Comparison of ENCODE assay signal across 9 mouse cellular contexts in genomic region chr14:17402751-17403479, GRCm38 (mm10).
DNase-seq lines count a peak whose midpoint lies in the region; ATAC-seq lines count a peak whose summit lies in the region.
"Had no signal": no experiment of that assay in that cellular context is flagged by ENCODE, and none has a peak within 500 bp of the region (broad histone marks: within the 10 kb centered on the region; RNA-seq: fewer than 3 reads in every experiment).

No protein-coding gene starts in this region.

- H3K9me3 ChIP-seq in embryonic facial prominence, embryonic 12.5 days: no peaks in the 10 kb centered on the region
- H3K9me3 ChIP-seq in hindbrain, embryonic 13.5 days: no peaks in the 10 kb centered on the region
- H3K9me3 ChIP-seq in midbrain, embryonic 11.5 days (ENCODE audit: control insufficient read depth, low read length): no peaks in the 10 kb centered on the region
- H3K9me3 ChIP-seq in stomach, embryonic 15.5 days: no peaks in the 10 kb centered on the region
- H3K9me3 ChIP-seq: megakaryocyte, embryonic 14.5 days had no signal

- H3K27ac ChIP-seq in embryonic facial prominence, embryonic 12.5 days: no peak overlapping the region
- no peak overlapping the region for H3K27ac ChIP-seq in hindbrain, embryonic 13.5 days
- no peak overlapping the region for H3K27ac ChIP-seq in midbrain, embryonic 11.5 days (ENCODE audit: low read depth, low read length)
- H3K27ac ChIP-seq in stomach, embryonic 15.5 days: no peak overlapping the region

- DNase-seq in layer of hippocampus, adult 11-12 months (ENCODE audit: low spot score): peak; percentile 47
- DNase-seq in layer of hippocampus, adult 9-11 months: no peak
- peak; percentile 56 for DNase-seq in adrenal gland, postnatal 10 days
- peak; percentile 45 to 51 for DNase-seq in left cerebral cortex, postnatal 10 days (ENCODE audit: extremely low spot score in 1 of 2, low spot score in 2 of 2)
- DNase-seq in midbrain, embryonic 11.5 days (ENCODE audit: low spot score, missing footprints): peak; percentile 90

- no peaks in the 10 kb centered on the region for H3K4me1 ChIP-seq in embryonic facial prominence, embryonic 12.5 days
- no peaks in the 10 kb centered on the region for H3K4me1 ChIP-seq in hindbrain, embryonic 13.5 days (replicated peaks)
- no peaks in the 10 kb centered on the region for H3K4me1 ChIP-seq in midbrain, embryonic 11.5 days (ENCODE audit: control insufficient read depth, insufficient read depth, low read length)
- no peaks in the 10 kb centered on the region for H3K4me1 ChIP-seq in stomach, embryonic 15.5 days

- H3K27me3 ChIP-seq in embryonic facial prominence, embryonic 12.5 days: no peaks in the 10 kb centered on the region
- H3K27me3 ChIP-seq in hindbrain, embryonic 13.5 days: no peaks in the 10 kb centered on the region
- no peaks in the 10 kb centered on the region for H3K27me3 ChIP-seq in midbrain, embryonic 11.5 days (ENCODE audit: control insufficient read depth, insufficient read depth, low read length)
- H3K27me3 ChIP-seq in stomach, embryonic 15.5 days (replicated peaks): no peaks in the 10 kb centered on the region
- H3K27me3 ChIP-seq: megakaryocyte, embryonic 14.5 days had no signal

- no peak overlapping the region for H3K4me2 ChIP-seq in embryonic facial prominence, embryonic 12.5 days (replicated peaks)
- H3K4me2 ChIP-seq in hindbrain, embryonic 13.5 days: no peak overlapping the region
- no peak overlapping the region for H3K4me2 ChIP-seq in midbrain, embryonic 11.5 days
- no peak overlapping the region for H3K4me2 ChIP-seq in stomach, embryonic 15.5 days

- no peak overlapping the region for H3K9ac ChIP-seq in embryonic facial prominence, embryonic 12.5 days
- no peak overlapping the region for H3K9ac ChIP-seq in hindbrain, embryonic 13.5 days
- H3K9ac ChIP-seq in midbrain, embryonic 11.5 days (ENCODE audit: low read length): no peak overlapping the region
- H3K9ac ChIP-seq in stomach, embryonic 15.5 days: no peak overlapping the region

- no peak overlapping the region for H3K4me3 ChIP-seq in embryonic facial prominence, embryonic 12.5 days
- H3K4me3 ChIP-seq in hindbrain, embryonic 13.5 days: no peak overlapping the region
- H3K4me3 ChIP-seq in midbrain, embryonic 11.5 days (ENCODE audit: low read depth, low read length): no peak overlapping the region
- H3K4me3 ChIP-seq in stomach, embryonic 15.5 days (replicated peaks): no peak overlapping the region
- H3K4me3 ChIP-seq: megakaryocyte, embryonic 14.5 days had no signal

- peak; percentile 64; the same call in 1 of the 2 replicates for ATAC-seq in embryonic facial prominence, embryonic 12.5 days (ENCODE audit: insufficient number of reproducible peaks, insufficient read depth, low FRiP score, low TSS enrichment)
- peak; percentile 89 for ATAC-seq in hindbrain, embryonic 13.5 days (ENCODE audit: low FRiP score)
- peak; percentile 90 for ATAC-seq in midbrain, embryonic 11.5 days (ENCODE audit: low FRiP score)
- 0 out of 2 replicates have a peak, but pooled peaks have one; percentile 56 for ATAC-seq in stomach, embryonic 15.5 days (ENCODE audit: insufficient read depth, low FRiP score, low read depth)

- 39% methylated on average over 7 of the region's 7 CpGs for WGBS in embryonic facial prominence, embryonic 12.5 days
- 46% methylated on average over 7 of the region's 7 CpGs for WGBS in hindbrain, embryonic 13.5 days
- 37% methylated on average over 7 of the region's 7 CpGs for WGBS in midbrain, embryonic 11.5 days
- 42% methylated on average over 7 of the region's 7 CpGs for WGBS in stomach, embryonic 15.5 days

- intact Hi-C loops in left cerebral cortex, postnatal 10 days (cut with DNase I): loop anchor here (5.0 to 10.0 kb wide), 5 partner anchors 259 to 1062 kb away; partner anchors contain the start of gene Thrb

- no peaks in the 10 kb centered on the region for H3K36me3 ChIP-seq in embryonic facial prominence, embryonic 12.5 days
- H3K36me3 ChIP-seq in hindbrain, embryonic 13.5 days: no peaks in the 10 kb centered on the region
- H3K36me3 ChIP-seq in midbrain, embryonic 11.5 days (ENCODE audit: control insufficient read depth, insufficient read depth, low read length): no peaks in the 10 kb centered on the region
- H3K36me3 ChIP-seq in stomach, embryonic 15.5 days: no peaks in the 10 kb centered on the region
